Mouse (Mus musculus) kidney, adult 18-20 months (tissue): ENCODE measurements around the gene Spns3.
A peak's percentile ranks its signal among the peaks of the same experiment; 100 is the strongest.

Source experiments
- DNase-seq: peaks from one replicate; pipeline ENCODE4 v3.0.0; 2021

Gene Spns3

DNA sequence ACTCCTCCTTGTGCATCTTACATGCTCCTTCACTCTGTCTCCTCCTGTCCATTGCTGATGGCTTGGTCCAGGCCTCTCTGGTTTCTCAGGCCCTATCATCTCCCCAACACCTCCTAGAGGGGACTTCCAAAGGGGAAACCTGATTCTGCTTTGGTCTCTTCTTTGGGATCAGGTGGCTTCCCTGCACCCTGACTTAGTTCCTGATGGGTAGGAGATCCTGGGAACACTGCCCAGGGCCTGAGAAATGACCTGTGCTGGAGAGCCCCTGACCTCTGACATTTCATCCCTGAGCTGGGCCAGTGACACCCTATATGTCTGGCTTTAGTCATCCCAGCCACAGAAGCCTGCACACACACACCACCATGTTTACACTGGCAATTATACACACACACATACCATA is 42.7 kb downstream of the Spns3 start:
- no peak for DNase-seq

DNA sequence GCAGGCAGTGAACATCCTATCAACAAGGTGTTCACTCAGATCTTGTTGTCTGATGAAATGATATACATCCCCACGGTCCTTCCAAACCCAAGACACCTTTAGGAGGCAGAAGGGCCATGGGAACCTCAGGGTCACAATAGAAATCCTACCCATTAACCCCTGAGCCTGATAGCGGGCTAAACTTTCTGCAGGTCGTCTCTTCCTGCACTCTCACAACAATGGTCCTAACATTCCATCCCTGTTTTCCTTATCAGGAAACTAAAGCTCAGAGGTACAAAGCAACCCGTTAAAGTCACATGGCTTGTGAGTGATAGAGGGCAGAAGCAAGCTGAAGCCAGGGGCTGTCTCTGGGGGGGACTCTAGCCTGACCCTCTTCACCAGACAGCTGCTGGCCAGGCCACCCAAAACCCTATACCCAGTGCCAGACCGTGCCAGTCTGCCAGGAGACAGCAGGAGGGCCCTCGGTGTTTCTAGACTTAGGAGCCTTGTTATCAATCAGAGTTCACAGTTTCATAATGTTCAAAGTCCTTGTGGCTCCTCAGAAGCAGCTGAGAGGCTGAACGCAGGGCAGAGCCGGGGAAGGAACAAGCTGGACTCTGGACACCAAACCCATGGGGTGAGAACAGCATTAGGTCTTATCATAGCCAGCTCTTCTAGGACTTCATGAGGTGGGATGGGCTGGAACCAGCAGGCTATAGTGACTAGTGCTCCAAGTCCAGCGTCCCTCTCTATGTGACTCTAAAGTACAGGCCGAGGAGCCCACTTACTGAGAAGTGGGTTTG is 46.1 kb downstream of the Spns3 start:
- peak; percentile 67 for DNase-seq

GRCm38 (mm10) chr11:72503501-72503921 is 46.8 kb downstream of the Spns3 start:
- peak; percentile 88 for DNase-seq

DNA sequence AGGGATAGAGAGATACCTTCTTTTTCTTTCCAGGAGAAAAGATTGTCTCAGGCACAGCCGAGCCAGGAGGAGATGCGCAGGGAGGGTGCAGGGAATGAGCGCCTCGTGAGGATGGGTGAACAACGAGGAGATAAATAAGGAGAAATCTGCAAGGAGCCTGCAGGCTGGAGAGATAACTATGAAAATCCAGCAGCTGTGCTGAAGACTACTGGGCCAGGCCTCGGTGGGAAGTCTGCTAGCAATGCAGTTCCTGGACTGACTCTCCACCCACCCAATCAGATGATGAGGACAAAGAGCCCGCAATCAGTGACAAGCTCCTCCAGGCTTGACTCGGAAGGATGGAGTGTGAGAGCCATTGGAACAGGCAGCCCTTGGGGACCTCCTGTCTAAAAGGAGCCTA is 48.1 kb downstream of the Spns3 start:
- DNase-seq, result no peak

DNA sequence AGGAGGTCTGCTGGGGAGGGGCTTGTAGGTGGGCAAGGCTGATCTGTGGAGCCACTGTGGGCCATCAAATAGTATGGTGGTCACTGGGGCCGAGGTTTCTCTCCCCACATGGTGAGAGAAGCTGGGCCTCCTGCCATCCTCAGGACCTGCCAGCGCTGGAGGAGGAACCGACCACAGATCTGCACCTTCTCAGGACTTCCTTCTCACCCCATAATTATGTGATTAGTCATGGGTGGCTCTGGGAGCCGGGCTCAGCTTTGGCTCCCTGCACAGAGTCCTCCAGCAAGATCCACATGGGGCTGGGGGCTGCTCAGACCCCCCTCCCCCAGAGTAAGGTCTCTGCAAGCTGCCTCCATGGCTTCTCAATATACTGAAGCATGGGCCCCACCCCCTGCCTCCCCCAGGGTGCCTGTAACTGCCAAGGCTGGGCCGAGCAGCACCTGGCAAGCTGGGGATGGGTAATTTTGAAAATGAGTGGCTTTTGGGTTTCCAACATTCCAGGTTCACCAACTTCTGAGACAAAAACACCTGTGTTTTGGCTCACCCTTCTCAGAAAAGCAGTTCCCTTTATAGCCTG is 48.8 kb downstream of the Spns3 start:
- no peak for DNase-seq

DNA sequence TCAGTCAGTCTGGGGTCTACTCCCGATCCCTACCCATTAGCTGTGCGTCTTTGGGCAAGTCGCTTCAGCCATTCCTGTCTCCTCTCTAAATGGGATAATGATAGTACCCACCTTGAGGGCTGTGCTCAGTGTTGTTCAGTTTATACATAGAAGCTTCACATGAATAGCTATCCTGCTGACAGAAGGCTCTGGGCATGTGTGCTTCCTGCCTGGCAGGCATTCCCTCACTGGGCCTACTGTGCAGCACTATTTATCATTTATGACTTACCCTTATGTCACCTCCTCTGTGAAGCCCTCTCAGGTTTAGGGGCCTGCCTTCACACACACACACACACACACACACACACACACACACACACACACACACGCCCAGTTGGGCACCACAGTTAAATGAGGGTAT is 50.2 kb downstream of the Spns3 start:
- no peak for DNase-seq

GRCm38 (mm10) chr11:72497367-72497766 is 52.9 kb downstream of the Spns3 start:
- DNase-seq, result no peak

DNA sequence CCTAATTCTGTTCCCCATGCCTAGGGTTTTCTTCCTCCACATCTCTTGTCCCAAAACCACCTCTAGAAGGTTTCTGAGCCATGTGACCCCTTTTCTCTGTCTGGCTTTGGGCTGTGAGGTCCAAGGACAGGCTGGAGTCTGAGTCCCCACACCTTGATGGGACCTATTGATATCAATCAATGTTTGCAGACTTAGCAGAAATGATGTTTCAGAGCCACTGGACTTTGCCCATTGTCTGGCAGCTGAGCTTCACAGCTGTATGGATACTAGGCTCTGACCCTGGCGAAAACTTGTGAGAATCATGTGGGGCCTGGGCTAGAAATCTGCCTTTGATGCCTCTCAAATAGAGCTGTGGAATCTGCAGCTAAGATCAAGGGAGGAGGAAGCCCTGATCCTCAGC is 53.5 kb downstream of the Spns3 start:
- DNase-seq, result no peak

DNA sequence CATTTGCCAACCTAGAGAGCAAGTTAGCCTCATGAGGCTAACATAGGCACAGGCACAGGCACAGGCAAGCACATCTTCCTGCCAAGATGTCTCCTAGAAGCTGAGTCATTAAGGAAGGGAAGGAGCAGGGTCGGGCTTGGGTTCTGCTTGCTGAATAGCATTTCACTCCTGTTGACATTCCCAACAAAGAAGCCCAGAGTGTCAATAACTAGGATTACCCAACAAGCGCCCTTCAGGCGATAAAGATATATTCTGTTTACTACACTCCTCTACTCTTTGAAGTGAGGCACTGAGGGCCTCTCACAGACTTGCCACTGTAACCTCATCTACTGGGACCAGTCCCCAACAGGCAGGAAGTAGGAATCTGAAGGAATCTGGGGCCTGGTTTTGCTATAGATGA is 54.2 kb downstream of the Spns3 start:
- DNase-seq, result no peak

- no peak for DNase-seq
Measured at GRCm38 (mm10) chr11:72494046-72494988, 56.0 kb downstream of the Spns3 start.

GRCm38 (mm10) chr11:72491130-72491960 is 59.0 kb downstream of the Spns3 start:
- no peak for DNase-seq

DNA sequence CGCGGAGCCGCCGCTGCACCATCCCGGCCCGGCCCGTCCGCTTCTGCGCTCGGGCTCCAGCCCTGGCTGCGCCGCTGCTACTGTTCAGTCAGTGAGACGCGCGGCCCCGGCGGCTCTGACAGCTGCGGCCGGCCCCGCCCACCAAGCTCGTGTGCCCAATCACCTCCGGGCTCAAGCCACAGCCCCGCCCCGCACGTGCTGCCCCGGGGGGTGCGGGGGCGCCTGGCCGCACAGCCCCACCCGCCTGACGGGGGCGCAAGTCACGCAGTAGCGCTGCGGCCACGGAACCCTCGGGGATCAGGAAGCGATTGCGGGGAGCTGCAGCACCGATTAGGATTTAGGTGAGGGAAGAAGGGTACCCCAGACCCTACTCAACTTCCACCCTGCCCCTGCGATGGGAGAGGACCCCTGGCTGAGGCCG is 60.4 kb downstream of the Spns3 start, which contains the start of gene Spns2:
Spns2 (minus strand) TSS at position 24 of the 421 bp plus-strand sequence.
- DNase-seq, result peak; percentile 95

DNA sequence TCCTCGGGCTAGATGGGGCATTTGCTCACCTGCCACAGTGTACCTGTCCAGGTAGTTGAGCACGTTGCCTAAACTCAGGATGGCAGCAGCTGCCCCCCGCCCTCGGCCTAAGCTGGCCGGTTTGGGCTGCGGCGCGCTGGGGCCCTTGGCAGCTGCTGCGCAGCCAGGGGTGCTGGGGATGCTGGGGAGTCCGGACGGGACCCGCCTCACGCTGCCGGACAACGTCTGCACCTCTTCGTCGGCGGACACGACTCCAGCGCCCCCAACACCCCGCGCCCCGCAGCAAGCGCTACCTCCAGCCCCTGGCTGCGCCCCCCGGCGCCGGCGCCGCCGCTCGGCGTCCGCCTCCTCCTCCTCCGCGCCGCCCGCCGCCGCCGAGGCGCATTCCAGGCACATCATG is 60.9 kb downstream of the Spns3 start:
- no peak for DNase-seq

GRCm38 (mm10) chr11:72488753-72489271 is 61.5 kb downstream of the Spns3 start:
- peak; percentile 46 for DNase-seq

- DNase-seq, result no peak
Measured at GRCm38 (mm10) chr11:72487739-72488138, 62.6 kb downstream of the Spns3 start.

GRCm38 (mm10) chr11:72487171-72487570 is 63.1 kb downstream of the Spns3 start:
- DNase-seq, result no peak

- no peak for DNase-seq
Measured at GRCm38 (mm10) chr11:72485960-72486359, 64.3 kb downstream of the Spns3 start.

DNA sequence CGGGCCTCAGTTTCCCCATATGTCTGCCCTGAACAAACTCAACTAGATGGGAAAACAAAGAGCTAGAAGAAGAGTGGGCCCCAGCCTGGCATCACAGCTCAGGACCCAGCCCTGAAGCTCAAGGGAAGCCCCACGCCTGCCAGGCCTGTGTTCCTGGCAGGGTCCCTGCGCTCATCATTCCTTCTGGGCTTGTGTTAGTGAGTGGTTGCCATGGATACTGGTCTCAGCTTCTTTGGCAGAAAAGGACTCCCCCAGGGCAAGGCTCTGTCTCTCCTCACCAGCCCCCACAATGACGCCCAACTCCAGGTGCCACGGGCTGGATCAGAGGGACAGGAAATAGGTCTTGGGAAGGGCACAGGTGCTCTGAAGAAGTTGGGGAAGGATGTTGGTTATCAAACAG is 65.1 kb downstream of the Spns3 start:
- DNase-seq, result no peak

GRCm38 (mm10) chr11:72484549-72484948 is 65.8 kb downstream of the Spns3 start:
- DNase-seq, result no peak

DNA sequence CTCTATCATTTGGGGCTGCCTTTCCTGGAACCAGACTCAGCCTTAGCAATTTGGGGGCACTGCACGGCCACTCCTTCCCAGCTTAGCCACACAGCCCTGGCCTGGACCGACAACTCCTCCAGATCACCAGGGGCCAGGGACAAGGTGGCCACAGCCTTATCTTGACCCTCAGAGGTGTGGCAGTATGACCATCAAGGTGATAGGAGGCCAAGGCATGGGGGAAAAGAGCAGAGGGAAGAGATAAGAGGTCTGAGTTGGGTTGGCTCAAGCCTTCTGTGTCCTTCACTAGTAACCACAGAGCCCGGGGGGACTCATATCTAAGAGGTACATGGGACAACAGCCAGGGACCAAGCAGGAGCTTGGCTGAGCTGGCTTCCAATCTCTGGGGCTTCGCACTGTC is 68.4 kb downstream of the Spns3 start:
- DNase-seq, result no peak

- no peak for DNase-seq
Measured at GRCm38 (mm10) chr11:72481313-72481712, 69.0 kb downstream of the Spns3 start.

DNA sequence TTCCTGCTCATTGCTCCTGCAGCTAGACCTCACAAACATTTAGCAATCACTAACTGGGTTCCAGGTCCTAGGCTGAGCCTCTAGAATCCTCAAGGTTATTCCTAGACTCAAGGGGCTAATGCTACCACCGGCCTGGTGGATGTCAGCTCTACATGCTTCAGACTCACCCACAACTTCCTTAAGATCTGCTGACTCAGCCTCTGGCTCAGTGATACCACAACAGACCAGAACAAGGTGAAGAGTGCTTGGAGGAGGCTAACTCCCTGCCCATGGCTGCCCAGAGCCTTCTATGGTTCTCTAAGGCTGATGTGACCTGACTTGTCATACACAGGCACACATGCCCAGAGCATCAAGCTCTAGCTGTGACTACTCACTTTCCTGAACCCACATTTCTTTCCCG is 70.8 kb downstream of the Spns3 start:
- no peak for DNase-seq
